8 mouse cellular contexts compared by ENCODE assay signal in genomic region chr8:122575286-122575685, GRCm38 (mm10). TPM values are rescaled to one million over a fixed set of nuclear protein-coding genes. Genes with fewer than 3 reads are reported as not detected.
DNase-seq lines count a peak whose midpoint lies in the region; ATAC-seq and TF ChIP-seq lines count a peak whose summit lies in the region.
"Had no signal": no experiment of that assay in that cellular context is flagged by ENCODE, and none has a peak within 500 bp of the region (broad histone marks: within the 10 kb centered on the region; RNA-seq: fewer than 3 reads in every experiment).

No protein-coding gene starts in this region.

- no peak for TF ChIP-seq CTCF in lung, postnatal 0 days (IDR thresholded peaks at IDR 0.05)

- 37% methylated on average over 8 of the region's 8 CpGs for WGBS in lung, postnatal 0 days
- WGBS in forebrain, embryonic 14.5 days, result 83% methylated on average over 8 of the region's 8 CpGs
- 19% methylated on average over 8 of the region's 8 CpGs for WGBS in liver, embryonic 11.5 days
- WGBS in stomach, embryonic 16.5 days, result 53% methylated on average over 8 of the region's 8 CpGs

- no peaks in the 10 kb centered on the region for H3K36me3 ChIP-seq in lung, postnatal 0 days (ENCODE audit: insufficient read depth, low read length)
- H3K36me3 ChIP-seq in forebrain, embryonic 14.5 days (ENCODE audit: control insufficient read depth, insufficient read depth, low read length), result peaks cover 30% of the 10 kb centered on the region
- peaks cover 29% of the 10 kb centered on the region for H3K36me3 ChIP-seq in liver, embryonic 11.5 days (ENCODE audit: control insufficient read depth, insufficient read depth, low read length)
- H3K36me3 ChIP-seq in stomach, embryonic 16.5 days (ENCODE audit: control insufficient read depth, insufficient read depth, low read length), result peaks cover 18% of the 10 kb centered on the region

- peak overlapping the region; percentile 44 for H3K27ac ChIP-seq in lung, postnatal 0 days (ENCODE audit: low read length)
- no peak overlapping the region for H3K27ac ChIP-seq in forebrain, embryonic 14.5 days (ENCODE audit: low read depth, low read length)
- peak overlapping the region; percentile 85 for H3K27ac ChIP-seq in liver, embryonic 11.5 days (ENCODE audit: low read depth, low read length)
- peak overlapping the region; percentile 82 for H3K27ac ChIP-seq in stomach, embryonic 16.5 days (ENCODE audit: low read length)

- no peak for TF ChIP-seq EP300 in lung, postnatal 0 days (IDR thresholded peaks at IDR 0.05)

- DNase-seq in lung, postnatal 0 days (ENCODE audit: low spot score), result no peak
- DNase-seq in lung, postnatal 14 days, result no peak
- DNase-seq in forebrain, embryonic 14.5 days (ENCODE audit: low spot score), result no peak
- no peak for DNase-seq in liver, embryonic 11.5 days (ENCODE audit: low spot score)
- DNase-seq in frontal cortex, postnatal 36 days (ENCODE audit: low spot score in 2 of 2), result no peak
- DNase-seq in embryo, embryonic 11 days, result no peak
- DNase-seq: adrenal gland, postnatal 36 days had no signal

- peak; percentile 20 for ATAC-seq in lung, postnatal 0 days
- ATAC-seq in forebrain, embryonic 14.5 days, result no peak
- peak; percentile 19 for ATAC-seq in liver, embryonic 11.5 days (replicated peaks; ENCODE audit: low FRiP score)
- ATAC-seq in stomach, embryonic 16.5 days (ENCODE audit: insufficient read depth, low FRiP score), result no peak

- no peak overlapping the region for H3K4me3 ChIP-seq in lung, postnatal 0 days (ENCODE audit: low read depth, low read length)
- H3K4me3 ChIP-seq in forebrain, embryonic 14.5 days (ENCODE audit: low read depth, low read length), result no peak overlapping the region
- H3K4me3 ChIP-seq in liver, embryonic 11.5 days (ENCODE audit: low read depth, low read length), result peak overlapping the region; percentile 71
- peak overlapping the region; percentile 70 for H3K4me3 ChIP-seq in stomach, embryonic 16.5 days (replicated peaks; ENCODE audit: low read length)

- no peaks in the 10 kb centered on the region for H3K9me3 ChIP-seq in lung, postnatal 0 days (ENCODE audit: low read length)
- H3K9me3 ChIP-seq in forebrain, embryonic 14.5 days (replicated peaks; ENCODE audit: control insufficient read depth, low read length), result no peaks in the 10 kb centered on the region
- no peaks in the 10 kb centered on the region for H3K9me3 ChIP-seq in liver, embryonic 11.5 days (ENCODE audit: control insufficient read depth, low read length)
- no peaks in the 10 kb centered on the region for H3K9me3 ChIP-seq in stomach, embryonic 16.5 days (replicated peaks; ENCODE audit: control insufficient read depth, low read length)

- H3K4me1 ChIP-seq in lung, postnatal 0 days (ENCODE audit: insufficient read depth, low read depth, low read length), result peaks cover 21% of the 10 kb centered on the region; the same call in 1 of the 2 replicates
- H3K4me1 ChIP-seq in forebrain, embryonic 14.5 days (ENCODE audit: control insufficient read depth, insufficient read depth, low read length), result peaks cover 15% of the 10 kb centered on the region
- H3K4me1 ChIP-seq in liver, embryonic 11.5 days (replicated peaks; ENCODE audit: control insufficient read depth, insufficient read depth, low read length), result peaks cover 47% of the 10 kb centered on the region
- H3K4me1 ChIP-seq in stomach, embryonic 16.5 days (ENCODE audit: control insufficient read depth, insufficient read depth, low read length), result peaks cover 34% of the 10 kb centered on the region

- no peak overlapping the region for H3K9ac ChIP-seq in lung, postnatal 0 days (replicated peaks; ENCODE audit: low read depth)
- no peak overlapping the region for H3K9ac ChIP-seq in forebrain, embryonic 14.5 days (ENCODE audit: low read length)
- H3K9ac ChIP-seq in liver, embryonic 11.5 days (ENCODE audit: low read depth, low read length), result peak overlapping the region; percentile 87
- H3K9ac ChIP-seq in stomach, embryonic 16.5 days (ENCODE audit: low read length), result peak overlapping the region; percentile 88

- H3K4me2 ChIP-seq in lung, postnatal 0 days (replicated peaks; ENCODE audit: low read depth, low read length), result peak overlapping the region; percentile 95
- peak overlapping the region; percentile 83 for H3K4me2 ChIP-seq in forebrain, embryonic 14.5 days (ENCODE audit: low read length)
- peak overlapping the region; percentile 91 for H3K4me2 ChIP-seq in liver, embryonic 11.5 days
- H3K4me2 ChIP-seq in stomach, embryonic 16.5 days (ENCODE audit: low read depth, low read length), result peak overlapping the region; percentile 91

- H3K27me3 ChIP-seq in lung, postnatal 0 days (replicated peaks; ENCODE audit: insufficient read depth, low read length), result no peaks in the 10 kb centered on the region
- no peaks in the 10 kb centered on the region for H3K27me3 ChIP-seq in forebrain, embryonic 14.5 days (replicated peaks; ENCODE audit: control insufficient read depth, insufficient read depth, low read length)
- no peaks in the 10 kb centered on the region for H3K27me3 ChIP-seq in liver, embryonic 11.5 days (replicated peaks; ENCODE audit: control insufficient read depth, insufficient read depth, low read length)
- no peaks in the 10 kb centered on the region for H3K27me3 ChIP-seq in stomach, embryonic 16.5 days (ENCODE audit: control insufficient read depth, insufficient read depth, low read length)

RNA-seq across cellular contexts. Expression of gene Aprt, which starts 1.4 kb away (rescaled TPM):
- 203 and 206 TPM in 2 replicates for polyA plus RNA-seq in lung, postnatal 0 days (2015; fragmentation: Nextera tagmentation; extraction: Ambion mirVana)
- 200 and 247 TPM in 2 replicates for polyA plus RNA-seq in forebrain, embryonic 14.5 days (2014; fragmentation: Nextera tagmentation; extraction: Ambion mirVana)
- polyA plus RNA-seq in liver, embryonic 11.5 days (2014; fragmentation: Nextera tagmentation; extraction: Ambion mirVana), result 400 and 425 TPM in 2 replicates
- 335 and 345 TPM in 2 replicates for polyA plus RNA-seq in stomach, embryonic 16.5 days (2015; fragmentation: Nextera tagmentation; extraction: Ambion mirVana)

RNA-seq across cellular contexts. Expression of gene Cdt1, which starts 7.5 kb away (rescaled TPM):
- polyA plus RNA-seq in lung, postnatal 0 days (2015; fragmentation: Nextera tagmentation; extraction: Ambion mirVana), result 7.4 and 7.7 TPM in 2 replicates
- polyA plus RNA-seq in forebrain, embryonic 14.5 days (2014; fragmentation: Nextera tagmentation; extraction: Ambion mirVana), result 12.8 and 13.4 TPM in 2 replicates
- 93.2 and 98.2 TPM in 2 replicates for polyA plus RNA-seq in liver, embryonic 11.5 days (2014; fragmentation: Nextera tagmentation; extraction: Ambion mirVana)
- 28.4 and 28.5 TPM in 2 replicates for polyA plus RNA-seq in stomach, embryonic 16.5 days (2015; fragmentation: Nextera tagmentation; extraction: Ambion mirVana)

RNA-seq across cellular contexts. Expression of gene Piezo1, which starts 24.2 kb away (rescaled TPM):
- 27.3 and 31.3 TPM in 2 replicates for polyA plus RNA-seq in lung, postnatal 0 days (2015; fragmentation: Nextera tagmentation; extraction: Ambion mirVana)
- 1.2 and 1.6 TPM in 2 replicates for polyA plus RNA-seq in forebrain, embryonic 14.5 days (2014; fragmentation: Nextera tagmentation; extraction: Ambion mirVana)
- 29.7 and 45.8 TPM in 2 replicates for polyA plus RNA-seq in liver, embryonic 11.5 days (2014; fragmentation: Nextera tagmentation; extraction: Ambion mirVana)
- polyA plus RNA-seq in stomach, embryonic 16.5 days (2015; fragmentation: Nextera tagmentation; extraction: Ambion mirVana), result 13.5 and 18.9 TPM in 2 replicates

RNA-seq across cellular contexts. Expression of gene Galns, which starts 36.0 kb away (rescaled TPM):
- polyA plus RNA-seq in lung, postnatal 0 days (2015; fragmentation: Nextera tagmentation; extraction: Ambion mirVana), result 14.3 and 14.5 TPM in 2 replicates
- 3.5 and 4.3 TPM in 2 replicates for polyA plus RNA-seq in forebrain, embryonic 14.5 days (2014; fragmentation: Nextera tagmentation; extraction: Ambion mirVana)
- 6.5 and 6.6 TPM in 2 replicates for polyA plus RNA-seq in liver, embryonic 11.5 days (2014; fragmentation: Nextera tagmentation; extraction: Ambion mirVana)
- polyA plus RNA-seq in stomach, embryonic 16.5 days (2015; fragmentation: Nextera tagmentation; extraction: Ambion mirVana), result 14.7 and 14.8 TPM in 2 replicates

RNA-seq across cellular contexts. Expression of gene Trappc2l, which starts 36.2 kb away (rescaled TPM):
- polyA plus RNA-seq in lung, postnatal 0 days (2015; fragmentation: Nextera tagmentation; extraction: Ambion mirVana), result 66.8 and 70.0 TPM in 2 replicates
- polyA plus RNA-seq in forebrain, embryonic 14.5 days (2014; fragmentation: Nextera tagmentation; extraction: Ambion mirVana), result 111 and 150 TPM in 2 replicates
- polyA plus RNA-seq in liver, embryonic 11.5 days (2014; fragmentation: Nextera tagmentation; extraction: Ambion mirVana), result 40.3 and 44.6 TPM in 2 replicates
- 41.4 and 50.6 TPM in 2 replicates for polyA plus RNA-seq in stomach, embryonic 16.5 days (2015; fragmentation: Nextera tagmentation; extraction: Ambion mirVana)

Comparison
In these comparisons a context has a peak if more than half of its experiments do, and no peak if none do; other contexts are left out.
1. ATAC-seq: peak in lung, postnatal 0 days (single experiment) and liver, embryonic 11.5 days (single experiment); none in forebrain, embryonic 14.5 days (single experiment) and stomach, embryonic 16.5 days (single experiment).
2. H3K4me3 ChIP-seq: peak in liver, embryonic 11.5 days (single experiment) and stomach, embryonic 16.5 days (single experiment); none in lung, postnatal 0 days (single experiment) and forebrain, embryonic 14.5 days (single experiment).
3. H3K9ac ChIP-seq: peak in liver, embryonic 11.5 days (single experiment) and stomach, embryonic 16.5 days (single experiment); none in lung, postnatal 0 days (single experiment) and forebrain, embryonic 14.5 days (single experiment).
4. Peak in every context shown above with its lines, with median percentiles within 50 percentile points of each other: H3K4me2 ChIP-seq.